Mouse (Mus musculus) frontal cortex, postnatal 10 days (tissue): ENCODE measurements at regions not wholly inside any gene's neighbourhood (a gene's known extent, or its start where the extent isn't known, plus 50 kb on each side); places are given as distances from the start of the nearest gene placed in this dataset.
A peak's percentile ranks its signal among the peaks of the same experiment; 100 is the strongest.
"Not testable (repeated sequence)": the region's sequence is repeated elsewhere in the genome, so short reads cannot be mapped to it uniquely, and the experiment has no call there.

Experiments used
- DNase-seq, 2 experiments: peaks; one replicate each; pipeline ENCODE4 v3.0.0; 2022; ENCODE audit warnings: low spot score in 2 of 2, mixed read lengths in 1 of 2

DNA sequence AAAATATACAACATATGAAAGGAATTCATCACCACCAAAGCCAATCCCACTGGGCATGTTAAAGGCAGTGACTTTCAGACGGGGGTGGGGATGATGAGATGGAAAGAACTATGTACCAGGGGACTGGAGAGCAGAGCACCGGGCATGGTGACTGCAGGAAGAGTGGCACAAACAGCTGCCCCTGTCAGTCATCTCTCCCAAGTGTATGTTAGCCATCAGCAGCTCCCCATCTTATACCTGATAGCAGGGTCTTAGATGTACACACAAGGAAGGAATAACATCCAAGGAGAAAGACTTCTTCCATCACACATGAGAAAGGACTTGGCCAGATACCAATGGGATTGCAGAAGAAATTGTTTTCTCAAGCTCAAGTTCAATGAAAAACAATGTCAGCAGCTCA, 257.2 kb downstream of the Nuak1 start:
- DNase-seq: no peak

DNA sequence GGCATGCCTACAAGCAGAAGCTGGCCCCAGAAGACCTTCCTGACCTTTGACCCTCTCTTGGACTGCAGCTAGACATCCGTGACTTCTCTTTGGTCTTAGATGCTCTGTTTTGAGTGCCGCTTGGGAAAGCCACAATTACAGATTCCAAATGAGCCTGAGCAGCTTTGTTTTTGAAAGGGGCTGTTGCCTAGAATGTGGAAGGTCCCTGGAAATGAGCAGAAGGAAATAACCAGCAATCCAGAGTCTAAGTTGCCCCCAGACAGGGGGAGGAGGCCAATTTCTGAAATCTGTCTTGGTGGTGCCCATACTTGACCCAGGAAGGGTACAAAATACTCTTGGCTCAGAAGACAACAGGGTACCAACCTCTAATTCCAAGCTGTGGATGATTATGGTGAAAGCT, 253.9 kb downstream of the Nuak1 start:
- no peak for DNase-seq

DNA sequence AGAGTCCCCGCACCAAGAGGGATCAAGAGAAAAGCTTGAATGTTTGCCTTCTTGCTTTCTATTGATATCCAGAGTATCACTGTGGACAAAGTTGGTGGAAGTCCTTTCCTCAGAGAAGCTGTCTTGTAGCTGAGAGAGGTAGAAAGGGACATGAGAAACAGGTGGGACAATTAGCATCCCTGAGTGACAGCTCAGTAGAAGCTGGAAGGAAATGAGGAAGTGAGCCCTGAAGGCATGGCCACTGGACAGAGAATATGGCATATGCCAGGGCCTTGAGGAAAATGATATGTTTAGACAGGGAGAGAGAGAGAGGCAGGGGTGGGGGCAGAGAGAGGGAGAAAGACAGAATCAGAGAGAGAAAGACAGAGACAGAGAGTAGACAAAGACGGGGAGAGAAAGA, 241.4 kb downstream of the Nuak1 start:
- DNase-seq: no peak

DNA sequence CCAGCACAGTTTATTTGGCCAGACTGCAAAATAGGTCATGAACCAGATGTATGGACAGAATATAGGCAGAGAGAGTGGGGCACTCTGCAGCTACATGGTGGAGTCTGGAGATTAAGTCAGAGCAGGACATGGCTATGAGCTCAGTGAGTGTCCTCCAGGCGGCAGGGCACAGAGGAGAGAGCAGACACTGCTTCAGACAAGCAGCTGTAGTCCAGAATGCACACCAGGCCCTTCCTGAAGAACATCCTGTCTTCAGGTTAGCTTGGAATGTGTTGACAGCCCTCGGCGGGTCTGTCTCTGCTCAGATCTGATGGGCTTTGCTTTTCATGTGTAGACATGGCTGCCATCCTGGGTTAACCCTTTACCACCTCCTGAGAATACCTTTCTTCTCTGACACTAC, 238.6 kb downstream of the Nuak1 start:
- DNase-seq: no peak

DNA sequence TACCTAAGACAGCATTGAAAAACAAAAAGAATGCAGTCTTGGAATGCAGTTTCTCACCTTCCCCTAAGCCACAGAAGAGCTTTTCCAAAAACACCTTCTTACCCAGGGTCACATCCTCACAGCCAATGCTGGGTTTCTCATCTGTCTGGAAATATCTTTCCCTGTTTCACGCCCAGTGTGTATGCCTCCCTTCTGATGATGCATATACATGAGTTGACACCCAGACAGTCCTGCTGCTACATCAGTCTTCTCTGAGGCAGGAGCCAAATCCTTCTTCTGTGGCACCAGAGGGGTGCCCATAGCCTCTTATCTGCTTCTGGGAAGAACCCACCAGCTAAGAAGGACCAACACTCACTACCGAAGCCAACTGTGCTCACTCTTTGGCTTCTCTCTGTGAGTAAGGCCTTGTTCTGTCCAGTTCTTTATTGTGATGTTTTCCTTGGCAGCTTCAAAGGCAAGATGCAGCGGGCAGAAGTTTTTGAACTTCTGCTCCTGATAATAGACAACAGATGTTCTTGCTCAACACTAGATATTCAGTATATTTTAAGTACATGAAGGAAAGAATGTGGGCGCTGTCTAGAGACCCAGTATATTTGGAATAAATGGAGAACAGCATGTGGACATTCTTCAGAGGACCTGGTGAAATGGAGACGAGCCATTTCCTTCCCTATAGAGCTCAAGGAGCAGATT, 228.2 kb downstream of the Nuak1 start:
- DNase-seq: no peak

DNA sequence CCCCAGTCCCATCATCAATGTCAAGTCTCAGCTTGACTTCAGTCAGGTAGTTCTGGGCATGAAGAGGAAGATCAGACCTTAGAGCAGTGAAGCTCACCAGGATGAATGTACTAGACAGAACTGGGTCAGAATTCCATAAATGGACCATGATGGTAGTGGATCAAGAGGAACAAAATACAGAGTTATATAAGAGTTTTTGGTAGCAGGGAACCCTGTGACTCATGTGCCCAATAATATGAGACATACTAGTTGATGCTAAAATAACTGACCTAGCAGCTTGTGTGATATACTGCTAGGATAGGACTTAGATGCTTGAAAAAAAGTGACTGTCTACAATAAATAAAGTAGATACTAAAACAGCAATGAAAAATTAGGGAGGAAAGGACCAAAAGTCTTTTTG, 225.6 kb downstream of the Nuak1 start:
- no peak for DNase-seq

DNA sequence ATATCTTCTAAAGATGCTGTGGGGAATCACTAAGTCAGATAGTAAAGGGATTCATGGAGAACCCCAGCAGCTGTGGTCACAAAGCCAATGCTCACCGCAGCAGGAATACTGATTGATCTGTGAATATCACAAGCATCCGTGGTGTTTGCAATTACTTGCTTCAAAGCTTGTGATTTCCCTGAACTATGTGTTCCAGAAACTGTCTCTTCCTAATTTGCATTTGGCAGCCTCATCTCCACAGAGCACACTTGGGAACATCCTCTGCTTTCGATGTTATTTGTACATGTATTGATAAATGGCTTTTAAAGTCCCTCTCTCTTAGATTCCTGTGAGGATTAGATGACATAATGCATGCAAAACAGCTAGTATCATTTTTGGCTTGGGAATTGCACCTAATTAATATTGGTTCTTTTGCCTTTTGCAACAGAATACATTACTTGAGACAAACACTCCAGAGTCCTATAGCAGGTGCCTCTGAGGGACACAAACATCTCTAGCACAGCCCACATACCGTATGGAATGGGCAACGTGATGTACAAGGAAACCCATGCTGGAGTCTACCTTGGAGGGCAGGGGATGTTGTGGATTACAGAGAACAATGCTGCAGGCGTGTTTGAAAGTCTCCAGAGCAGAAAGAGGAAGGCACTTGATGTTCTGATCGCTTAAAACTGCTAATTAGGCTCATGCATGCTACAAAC, 211.0 kb downstream of the Nuak1 start:
- no peak for DNase-seq

DNA sequence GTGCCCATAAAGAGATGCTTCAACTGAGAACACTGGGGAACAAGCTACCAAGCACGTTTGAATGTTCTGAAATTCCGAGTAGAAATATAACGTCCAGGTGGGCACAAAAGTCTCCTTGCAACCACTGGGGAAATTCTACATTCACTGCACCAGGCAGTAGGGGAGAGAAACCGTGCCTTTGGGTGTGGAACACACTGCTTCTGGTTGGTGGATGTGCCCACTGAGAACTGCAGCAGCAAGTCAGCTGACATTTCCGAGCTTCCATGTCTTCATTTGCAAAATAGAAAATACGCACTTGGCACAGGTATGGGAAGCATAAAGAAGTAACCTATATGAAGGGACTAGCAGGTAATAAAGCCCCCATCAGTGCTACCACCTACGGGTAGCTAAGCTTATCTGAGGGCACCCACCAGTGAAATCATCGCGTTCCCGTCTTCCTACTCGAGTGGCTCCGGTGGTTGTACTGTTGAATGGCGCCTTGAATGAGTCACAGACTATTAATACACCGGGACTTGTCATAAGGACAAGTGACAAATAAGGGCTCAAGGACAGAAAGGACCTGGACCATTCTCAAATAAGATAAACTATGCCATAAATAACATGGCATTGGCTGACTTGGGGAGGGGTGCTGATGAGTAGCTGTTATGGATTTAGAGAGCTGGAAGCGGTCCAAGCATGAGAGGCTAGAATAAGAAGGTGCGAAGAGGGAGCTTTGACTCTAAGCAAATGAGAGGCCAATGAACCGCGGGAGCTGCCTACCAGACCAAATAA, 210.2 kb downstream of the Nuak1 start:
- no peak for DNase-seq

DNA sequence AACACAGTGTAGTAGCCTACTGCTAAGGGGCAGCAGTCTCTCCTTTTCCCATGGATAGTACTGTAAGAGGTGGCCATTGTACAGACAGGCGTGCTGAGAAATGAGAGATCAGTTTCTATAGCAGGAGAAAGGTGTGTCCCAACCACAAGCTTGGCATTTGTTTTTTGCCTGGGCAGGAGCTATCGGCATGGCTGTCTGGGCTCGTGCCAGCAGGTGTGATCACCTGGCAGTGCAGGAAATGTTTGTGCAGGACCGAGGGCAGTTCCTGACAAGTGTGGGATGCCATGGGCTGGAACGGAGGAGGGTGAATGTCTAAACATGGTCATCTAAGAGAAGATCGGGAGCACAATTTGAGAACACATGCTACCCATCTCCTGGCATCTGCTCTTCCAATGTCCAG, 205.4 kb downstream of the Nuak1 start:
- DNase-seq: no peak

DNA sequence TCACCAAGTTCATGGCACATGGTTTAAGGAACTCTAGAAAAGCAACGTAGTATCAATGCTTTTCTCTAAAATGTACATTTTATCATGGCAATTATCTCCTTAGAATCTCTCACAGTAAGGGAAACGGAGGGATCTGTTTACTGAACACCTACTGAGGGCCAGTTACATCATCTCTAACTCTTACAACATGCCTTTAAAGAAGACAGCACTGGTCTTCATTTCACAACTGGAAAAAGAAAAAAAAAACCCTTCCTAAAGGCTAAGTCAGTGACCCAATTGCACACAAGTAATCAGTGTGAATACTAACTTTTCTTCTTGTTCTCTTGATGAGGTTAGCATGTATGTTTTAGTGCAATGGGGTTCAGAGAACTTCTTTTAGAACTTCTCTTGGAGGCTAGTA, 204.2 kb downstream of the Nuak1 start:
- no peak for DNase-seq

DNA sequence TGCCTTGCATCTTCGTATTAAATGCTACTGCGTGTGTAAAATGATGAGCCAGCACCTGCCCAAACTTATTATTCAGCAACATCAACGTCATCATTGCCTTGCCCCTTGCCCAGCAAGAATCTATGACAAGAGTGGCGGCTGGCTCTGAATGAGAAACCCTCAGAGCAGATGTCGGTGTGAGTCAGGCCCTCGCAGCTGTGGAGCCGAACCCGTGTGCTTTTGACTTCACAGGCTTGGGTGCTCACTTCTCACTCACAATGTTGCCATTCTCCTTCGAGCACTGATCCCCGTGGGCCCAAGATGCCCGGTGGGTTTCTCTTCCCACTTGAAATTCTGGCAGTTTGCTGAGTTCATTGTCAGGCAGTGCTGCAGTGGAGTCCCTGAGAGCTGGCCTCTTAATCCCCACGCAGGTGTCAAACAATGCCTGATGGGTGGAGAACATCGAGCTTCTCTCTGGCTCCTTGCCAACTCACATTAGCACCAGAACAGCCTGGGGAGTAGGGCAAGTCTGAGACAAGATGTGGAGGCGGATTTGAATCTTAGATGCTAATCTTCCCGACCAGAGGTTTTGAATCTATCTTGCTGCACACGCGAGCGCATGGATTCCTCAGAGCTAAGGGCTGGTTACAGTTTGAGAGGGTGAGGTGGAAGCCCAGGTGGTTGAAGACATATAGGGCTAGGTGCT, 202.0 kb downstream of the Nuak1 start:
- DNase-seq: peak; percentile 8 to 13

DNA sequence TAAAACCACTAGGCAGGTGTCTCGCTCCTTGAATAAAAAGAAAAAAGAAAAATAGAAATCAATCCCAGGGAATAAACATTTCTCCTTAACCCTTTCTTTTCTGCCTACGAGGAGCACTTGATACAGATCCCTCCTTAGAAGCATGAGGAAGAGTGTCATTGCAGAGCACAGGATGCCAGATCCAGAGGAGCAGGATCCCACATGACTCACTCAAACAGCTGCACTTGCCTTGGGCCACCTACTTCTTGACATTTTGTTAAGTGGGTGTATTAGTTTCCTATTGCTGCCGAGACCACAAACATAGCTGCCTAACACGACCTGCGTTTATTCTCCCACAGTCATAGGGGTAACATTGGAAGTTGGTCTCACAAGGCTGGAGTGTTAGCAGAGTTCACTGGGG, 197.1 kb downstream of the Nuak1 start:
- no peak for DNase-seq

DNA sequence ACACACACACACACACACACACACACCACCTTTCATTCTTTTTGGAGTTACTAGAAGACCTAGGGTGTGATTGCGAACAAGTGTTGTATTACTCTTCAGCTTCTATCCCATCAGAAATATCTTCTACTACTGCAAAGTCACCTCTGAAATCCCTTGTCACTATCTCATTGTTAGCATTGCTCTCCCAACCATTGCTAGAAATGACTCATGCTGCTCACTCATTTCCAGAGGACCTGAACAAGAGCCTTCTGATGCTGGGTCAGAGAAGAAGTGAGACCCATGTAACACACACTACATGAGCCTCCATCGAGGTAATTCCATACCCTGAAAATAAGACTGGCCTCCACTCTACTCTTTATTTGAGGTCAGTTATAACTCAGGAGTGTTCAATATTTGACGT, 191.1 kb downstream of the Nuak1 start:
- no peak for DNase-seq

DNA sequence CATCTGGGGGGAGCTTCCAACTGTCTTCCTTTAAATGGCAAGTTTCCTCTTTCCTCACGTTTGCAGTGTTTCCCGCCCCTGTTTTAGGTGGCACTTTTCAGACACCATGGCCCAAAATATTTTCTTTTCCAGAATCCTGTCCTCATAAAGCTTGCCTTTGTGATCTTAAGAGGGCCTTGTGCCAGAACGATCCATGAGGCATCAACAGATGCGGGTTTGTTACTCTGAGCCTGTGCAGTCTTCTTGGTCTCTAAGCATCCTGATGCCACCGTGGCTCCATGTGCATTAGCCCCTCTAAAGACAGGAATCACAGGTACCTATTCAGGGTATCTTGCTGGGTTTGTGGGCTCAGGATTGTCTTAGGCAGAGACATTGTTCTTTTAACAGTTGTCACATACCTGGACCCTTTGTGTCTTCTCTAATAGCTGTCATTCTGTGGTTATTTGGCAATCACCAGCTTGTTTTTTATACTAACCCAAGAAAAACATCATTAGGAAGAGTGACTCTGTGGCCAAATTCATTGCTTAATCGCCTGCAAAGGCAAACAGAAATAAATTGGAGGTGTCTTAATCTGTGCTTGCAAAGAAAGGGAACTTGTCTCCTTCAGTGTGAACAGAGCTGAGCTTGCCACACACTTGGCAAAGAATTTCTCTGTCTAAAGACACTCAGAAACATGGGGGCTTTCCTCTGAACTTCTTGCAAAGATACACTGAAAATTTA, 179.3 kb downstream of the Nuak1 start:
- no peak for DNase-seq

DNA sequence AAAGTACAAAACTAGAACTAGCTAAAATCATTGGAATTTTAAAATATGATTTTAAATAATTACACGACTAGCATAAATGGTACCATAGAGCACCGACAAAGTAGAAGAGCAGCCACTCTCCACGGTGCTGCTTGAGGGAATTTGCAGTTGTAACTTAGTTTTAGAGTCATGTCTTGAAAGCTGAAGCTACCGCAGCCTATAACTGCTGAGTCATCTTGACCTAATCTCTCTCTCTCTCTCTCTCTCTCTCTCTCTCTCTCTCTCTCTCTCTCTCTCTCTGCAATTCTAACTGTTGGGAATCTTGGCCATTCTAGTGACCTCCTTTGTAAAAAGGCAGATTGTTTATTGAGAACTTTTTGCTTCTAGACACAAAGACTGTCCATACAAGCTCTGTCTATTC, 177.5 kb downstream of the Nuak1 start:
- no peak for DNase-seq

DNA sequence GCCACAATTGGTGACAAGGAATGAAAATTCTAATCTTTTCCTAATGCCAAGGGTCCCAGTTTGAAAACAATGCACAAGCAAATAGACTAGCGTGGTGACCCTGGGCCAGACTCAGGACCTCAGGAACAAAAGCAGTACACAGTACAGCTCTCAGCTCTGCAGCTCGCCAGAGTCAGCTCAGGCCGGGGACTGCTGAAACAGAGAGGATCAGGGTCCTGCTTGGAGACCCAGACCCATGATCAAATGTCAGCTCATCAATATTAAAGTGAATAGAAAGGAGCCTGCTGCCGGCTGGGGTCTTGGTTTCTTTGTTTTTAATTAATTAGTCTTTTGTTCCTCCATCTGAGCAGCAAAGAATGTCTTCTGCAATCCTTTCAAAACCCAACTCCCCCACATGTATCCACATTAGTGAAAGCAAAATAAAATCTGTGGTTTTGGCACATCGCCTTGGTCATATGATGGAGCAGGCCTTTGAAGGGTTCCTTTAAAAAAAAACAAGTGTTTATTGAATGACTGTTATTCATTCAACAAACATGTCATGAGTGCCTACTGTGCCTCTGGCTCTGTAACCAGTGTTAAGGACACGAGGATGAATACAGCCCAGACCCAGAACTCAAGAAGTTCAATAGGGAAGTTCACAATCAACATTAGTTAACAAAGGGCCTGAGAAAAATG, 154.4 kb downstream of the Nuak1 start:
- no peak for DNase-seq

DNA sequence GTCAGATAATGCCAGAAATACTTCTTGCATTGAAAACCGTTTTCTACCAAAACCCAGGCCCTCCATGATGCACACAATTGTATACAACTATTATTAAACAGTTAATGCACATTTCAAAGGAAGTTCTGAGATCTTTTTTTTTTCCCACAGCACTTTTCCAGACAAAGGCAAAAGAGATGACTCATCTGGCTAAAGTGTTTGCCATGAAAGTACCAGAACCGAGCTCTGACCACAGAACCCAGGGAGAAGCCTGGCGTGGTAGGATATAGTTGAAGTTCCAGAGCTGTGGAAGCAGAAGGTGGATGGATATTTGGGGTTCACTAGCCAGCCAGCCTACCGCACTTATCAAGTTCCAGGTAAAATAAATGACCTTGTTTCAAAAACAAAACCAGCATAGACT, 146.0 kb downstream of the Nuak1 start:
- no peak for DNase-seq

DNA sequence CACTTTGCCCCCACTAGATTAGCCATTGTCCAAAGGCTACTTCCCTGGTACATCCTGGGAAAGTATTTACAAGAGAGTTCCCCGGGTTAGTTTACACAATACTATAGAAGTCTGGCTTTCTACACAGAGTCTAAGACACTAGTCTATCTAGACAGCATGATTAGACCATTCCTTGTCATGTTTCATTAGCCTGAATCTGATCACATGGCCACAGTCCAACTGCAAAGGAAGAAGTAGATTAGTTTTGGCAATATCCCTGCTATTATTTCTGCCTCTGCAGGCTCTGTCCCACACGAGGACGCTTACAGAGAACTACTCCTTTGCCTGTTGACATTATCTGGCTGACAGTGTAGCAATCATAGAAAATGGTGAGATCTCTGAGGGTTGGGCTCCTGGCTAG, 144.2 kb downstream of the Nuak1 start:
- no peak for DNase-seq

DNA sequence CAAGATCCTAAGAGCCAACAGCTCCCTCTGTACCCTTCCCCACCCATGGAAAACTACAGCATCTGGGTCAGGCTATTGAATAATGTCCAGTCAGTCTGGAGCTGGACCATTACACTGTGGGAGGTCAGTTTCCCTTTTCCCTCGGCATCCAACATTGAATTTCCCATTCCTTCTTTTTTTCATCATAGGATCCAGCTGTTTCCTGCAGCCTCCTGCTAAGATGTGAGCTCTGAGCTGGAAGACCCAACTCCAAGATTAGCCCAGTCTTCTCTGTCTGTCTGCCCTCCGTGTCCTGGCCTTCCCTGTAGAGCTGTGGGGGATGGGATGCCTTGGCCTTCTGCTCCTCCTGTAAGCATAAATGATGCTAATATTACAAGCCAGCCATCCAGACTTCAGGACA, 138.8 kb downstream of the Nuak1 start:
- no peak for DNase-seq

DNA sequence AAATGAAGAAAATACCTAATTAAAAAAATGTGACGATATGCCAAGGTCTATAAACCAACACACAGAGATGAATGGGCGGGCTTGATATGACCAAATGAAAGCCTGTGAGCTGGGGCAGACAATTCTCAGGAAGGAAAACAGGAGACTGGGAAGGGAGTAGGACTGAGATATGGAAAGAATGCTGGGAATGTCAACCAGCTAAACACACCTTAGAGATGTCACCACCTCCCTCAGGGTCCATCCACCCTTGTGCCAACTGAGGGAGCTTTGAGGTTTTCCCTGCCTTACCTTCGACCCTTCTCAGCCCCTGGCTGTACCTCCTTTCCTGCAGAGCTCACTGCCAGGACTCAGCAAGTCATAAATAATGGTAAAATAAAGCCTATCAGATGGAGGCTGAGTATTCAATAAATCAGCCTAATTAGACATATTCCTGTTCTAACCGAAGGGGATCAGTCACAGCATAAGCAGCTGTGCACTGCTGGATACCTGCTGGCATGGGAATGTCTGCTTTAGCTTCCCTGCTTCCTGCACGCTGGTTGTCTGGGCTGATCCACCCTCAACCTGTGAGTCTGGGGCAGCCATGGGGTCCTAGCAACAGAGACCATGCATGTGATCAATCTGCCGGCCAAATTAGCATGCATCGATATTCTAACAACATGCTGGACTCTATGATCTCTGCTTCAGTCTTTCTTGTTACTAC, 137.4 kb downstream of the Nuak1 start:
- DNase-seq: no peak

DNA sequence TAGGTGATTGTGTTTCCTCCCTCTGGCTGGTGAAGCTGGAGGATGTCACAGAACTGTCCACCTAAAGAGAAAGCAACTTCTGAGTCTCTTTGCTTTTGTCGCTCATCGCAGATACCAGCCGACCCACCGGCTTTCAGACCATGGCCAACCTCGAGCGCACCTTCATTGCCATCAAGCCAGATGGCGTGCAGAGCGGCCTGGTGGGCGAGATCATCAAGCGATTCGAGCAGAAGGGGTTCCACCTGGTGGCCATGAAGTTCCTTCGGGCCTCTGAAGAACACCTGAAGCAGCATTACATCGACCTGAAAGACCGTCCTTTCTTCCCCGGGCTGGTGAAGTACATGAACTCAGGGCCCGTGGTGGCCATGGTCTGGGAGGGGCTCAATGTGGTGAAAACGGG, 131.7 kb downstream of the Nuak1 start:
- DNase-seq: not testable (repeated sequence)
